Mouse (Mus musculus) brain, embryonic 18.5 days (tissue): ENCODE data around the gene Olfr1048.
"Not testable (repeated sequence)": the region's sequence is repeated elsewhere in the genome, so short reads cannot be mapped to it uniquely, and the experiment has no call there.

ENCODE experiments used
- DNase-seq: peaks from one replicate; pipeline ENCODE4 v3.0.0-alpha.2; 2012; ENCODE audit warnings: low read depth, low spot score

The Olfr1048 gene

GRCm38 (mm10) chr2:86240189-86240588 is at the start of gene Olfr1048:
TSS of gene Olfr1048 (minus strand) at chr2:86240289.
- DNase-seq: no peak

- DNase-seq: not testable (repeated sequence)
Measured at GRCm38 (mm10) chr2:86278988-86279387, 38.9 kb upstream of the Olfr1048 start, which contains the start of gene Olfr1051. TSS of gene Olfr1051 (minus strand) at chr2:86279088.

- DNase-seq: not testable (repeated sequence)
Measured at GRCm38 (mm10) chr2:86258228-86258627, 18.1 kb upstream of the Olfr1048 start, which contains the start of gene Olfr1049. TSS of gene Olfr1049 (minus strand) at chr2:86258328.

GRCm38 (mm10) chr2:86231301-86231700 is 8.8 kb downstream of the Olfr1048 start, which contains the start of gene Olfr1047:
TSS of gene Olfr1047 (minus strand) at chr2:86231401.
- no peak for DNase-seq

- no peak for DNase-seq
Measured at GRCm38 (mm10) chr2:86219214-86219613, 20.9 kb downstream of the Olfr1048 start, which contains the start of gene Olfr1046. TSS of gene Olfr1046 (minus strand) at chr2:86219314.

GRCm38 (mm10) chr2:86202909-86203308 is 37.2 kb downstream of the Olfr1048 start, which contains the start of gene Olfr1045:
TSS of gene Olfr1045 (minus strand) at chr2:86203009.
- DNase-seq: no peak

GRCm38 (mm10) chr2:86195863-86196262 is 44.2 kb downstream of the Olfr1048 start:
- no peak for DNase-seq

- DNase-seq: no peak
Measured at GRCm38 (mm10) chr2:86185583-86185982, 54.5 kb downstream of the Olfr1048 start, which contains the start of gene Olfr52. TSS of gene Olfr52 (minus strand) at chr2:86185683.
